ENCODE assay signal across 9 mouse cellular contexts in the genomic region with DNA sequence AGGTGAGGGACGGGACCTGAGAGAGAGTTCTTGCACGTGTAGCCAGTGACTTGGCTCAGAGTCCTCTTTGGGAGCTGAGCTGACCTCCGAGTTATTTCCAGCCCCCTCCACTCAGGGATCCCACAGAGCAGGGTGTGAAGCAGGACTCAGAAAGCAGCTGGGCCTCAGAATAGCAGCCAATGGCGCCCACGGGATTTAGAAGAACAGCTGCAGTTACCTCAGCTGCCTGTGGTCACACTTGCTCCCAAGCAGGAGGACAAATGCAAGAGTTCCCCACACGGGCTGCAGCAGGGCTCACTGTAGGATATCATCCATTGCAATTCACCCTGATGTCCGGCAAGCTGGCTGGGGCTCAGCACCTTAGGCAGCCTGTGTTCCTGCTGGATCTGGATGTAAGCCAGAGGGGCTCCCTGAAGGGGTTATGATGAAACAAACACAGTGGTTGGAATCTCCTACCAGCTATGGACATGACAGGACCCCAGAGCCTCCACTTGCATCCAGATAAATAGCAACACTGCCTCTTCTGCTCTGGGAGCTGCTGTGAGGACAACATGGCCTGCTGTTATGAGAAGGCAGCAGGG. TPM values are rescaled to one million over a fixed set of nuclear protein-coding genes. Genes with fewer than 3 reads are reported as not detected.
DNase-seq lines count a peak whose midpoint lies in the region; ATAC-seq and TF ChIP-seq lines count a peak whose summit lies in the region.
"Had no signal": no experiment of that assay in that cellular context is flagged by ENCODE, and none has a peak within 500 bp of the region (broad histone marks: within the 10 kb centered on the region; RNA-seq: fewer than 3 reads in every experiment).

No protein-coding gene starts in this region.

- peak; percentile 23 to 34 for DNase-seq in frontal cortex, adult 2 months (ENCODE audit: extremely low spot score in 1 of 2, low spot score in 1 of 2)
- no peak for DNase-seq in frontal cortex, postnatal 25 days (ENCODE audit: low spot score in 2 of 2)
- DNase-seq in brain, adult 2 months (ENCODE audit: low read depth, low spot score): peak; percentile 71
- DNase-seq in heart, adult 2 months: peak; percentile 52 to 62
- DNase-seq in left cerebral cortex, postnatal 4 days: peak; percentile 58
- no peak for DNase-seq in adrenal gland, postnatal 10 days
- no peak for DNase-seq in embryo, embryonic 10.5 days (ENCODE audit: low spot score)

- H3K4me3 ChIP-seq in heart, adult 2 months: no peak overlapping the region

- ATAC-seq in activated CD4-positive, CD25-positive, alpha-beta regulatory T cell, adult 4 months: no peak
- ATAC-seq: hindbrain, embryonic 16.5 days had no signal

- H3K4me1 ChIP-seq in heart, adult 2 months (ENCODE audit: control insufficient read depth, insufficient read depth, low read length): peaks cover 3% of the 10 kb centered on the region; the same call in 1 of the 2 replicates

- no peak for TF ChIP-seq CTCF in heart, adult 2 months (IDR thresholded peaks at IDR 0.05)

- no peaks in the 10 kb centered on the region for H3K27me3 ChIP-seq in heart, adult 2 months (ENCODE audit: control insufficient read depth, insufficient read depth, low read length)

- no peak overlapping the region for H3K27ac ChIP-seq in heart, adult 2 months

- TF ChIP-seq EP300 in heart, adult 2 months (IDR thresholded peaks at IDR 0.05; ENCODE audit: insufficient read depth, low read depth, low read length): no peak

- no peak for TF ChIP-seq POLR2A in heart, adult 2 months (IDR thresholded peaks at IDR 0.05; ENCODE audit: insufficient read depth, low read depth, low read length)

- H3K9ac ChIP-seq in heart, adult 2 months (ENCODE audit: low read depth, low read length): no peak overlapping the region

- H3K79me2 ChIP-seq in heart, adult 2 months (replicated peaks; ENCODE audit: control insufficient read depth, insufficient read depth, low read length): no peaks in the 10 kb centered on the region

- no peaks in the 10 kb centered on the region for H3K36me3 ChIP-seq in heart, adult 2 months (ENCODE audit: control insufficient read depth, insufficient read depth, low read length)

- intact Hi-C loops in heart, adult 2 months (cut with DNase I): no loop called here
- intact Hi-C loops in left cerebral cortex, postnatal 4 days (cut with DNase I): no loop called here

- 38% methylated on average over 7 of the region's 7 CpGs for WGBS in heart, adult 2 months

RNA-seq across cellular contexts. Expression of gene Vash2, which starts 6.4 kb away (rescaled TPM):
- 7.0 and 7.7 TPM in 2 replicates for polyA plus RNA-seq in frontal cortex, adult 2 months (2012; rRNA removed)
- total RNA-seq in heart, adult 2 months (2021): under 1 TPM; 0.31 to 0.41 TPM
- polyA plus RNA-seq in heart, adult 2 months (2012; rRNA removed): 0.27 and 0.50 TPM in 2 replicates
- 10 to 100 TPM; 63.8 to 72.2 TPM for total RNA-seq in left cerebral cortex, postnatal 4 days (2021)
- under 1 TPM; 0.15 to 0.30 TPM for polyA plus RNA-seq in activated CD4-positive, CD25-positive, alpha-beta regulatory T cell, adult 4 months (2017; shearing (Covaris generic))
- 1 to 10 TPM; 1.3 to 3.1 TPM for total RNA-seq in adrenal gland, postnatal 10 days (2021)

RNA-seq across cellular contexts. Expression of gene Angel2, which starts 47.8 kb away (rescaled TPM):
- 56.1 and 59.6 TPM in 2 replicates for polyA plus RNA-seq in frontal cortex, adult 2 months (2012; rRNA removed)
- total RNA-seq in heart, adult 2 months (2021): 10 to 100 TPM; 27.7 to 28.0 TPM
- polyA plus RNA-seq in heart, adult 2 months (2012; rRNA removed): 18.5 and 23.8 TPM in 2 replicates
- 10 to 100 TPM; 58.2 to 60.0 TPM for total RNA-seq in left cerebral cortex, postnatal 4 days (2021)
- 10 to 100 TPM; 42.1 to 53.8 TPM for polyA plus RNA-seq in activated CD4-positive, CD25-positive, alpha-beta regulatory T cell, adult 4 months (2017; shearing (Covaris generic))
- total RNA-seq in adrenal gland, postnatal 10 days (2021): 10 to 100 TPM; 43.4 to 49.8 TPM

RNA-seq across cellular contexts. Expression of gene Flvcr1, which starts 53.3 kb away (rescaled TPM):
- 19.5 and 19.8 TPM in 2 replicates for polyA plus RNA-seq in frontal cortex, adult 2 months (2012; rRNA removed)
- total RNA-seq in heart, adult 2 months (2021): 1 to 10 TPM; 4.2 to 4.7 TPM
- polyA plus RNA-seq in heart, adult 2 months (2012; rRNA removed): 4.6 and 6.6 TPM in 2 replicates
- total RNA-seq in left cerebral cortex, postnatal 4 days (2021): 10 to 100 TPM; 27.0 to 27.6 TPM
- 1 to 10 TPM; 6.1 to 8.5 TPM for polyA plus RNA-seq in activated CD4-positive, CD25-positive, alpha-beta regulatory T cell, adult 4 months (2017; shearing (Covaris generic))
- total RNA-seq in adrenal gland, postnatal 10 days (2021): 10 to 100 TPM; 18.1 to 24.0 TPM

Comparison
In these comparisons a context has a peak if more than half of its experiments do, and no peak if none do; other contexts are left out.
1. DNase-seq: peak in frontal cortex, adult 2 months (2 of 2), brain, adult 2 months (single experiment), heart, adult 2 months (2 of 2) and left cerebral cortex, postnatal 4 days (single experiment); none in frontal cortex, postnatal 25 days (0 of 2), adrenal gland, postnatal 10 days (single experiment) and embryo, embryonic 10.5 days (single experiment).
2. RNA of gene Vash2, which starts 6.4 kb away (total RNA-seq): 63.8 to 72.2 TPM in left cerebral cortex, postnatal 4 days; 1.3 to 3.1 TPM in adrenal gland, postnatal 10 days and 0.31 to 0.41 TPM in heart, adult 2 months; every median in the first group is over 10 times any median in the second.